Mouse (Mus musculus): Measurements from ENCODE around the gene Fam189b.

Gene Fam189b

GRCm38 (mm10) chr3:89230561-89230960 lies 47.6 kb downstream of the Fam189b start:
- no peak for DNase-seq (ENCODE audit: low read depth)

GRCm38 (mm10) chr3:89231345-89231744 lies 48.4 kb downstream of the Fam189b start:
- DNase-seq (ENCODE audit: low read depth), result no peak

GRCm38 (mm10) chr3:89231772-89232275 lies 48.9 kb downstream of the Fam189b start:
- no peak for DNase-seq (ENCODE audit: low read depth)

GRCm38 (mm10) chr3:89232614-89233013 lies 49.7 kb downstream of the Fam189b start:
- no peak for DNase-seq (ENCODE audit: low read depth)

GRCm38 (mm10) chr3:89233562-89234110 lies 50.7 kb downstream of the Fam189b start:
- DNase-seq (ENCODE audit: low read depth), result no peak

- DNase-seq (ENCODE audit: low read depth), result no peak
These were observed 53.6 kb downstream of the Fam189b start for GRCm38 (mm10) chr3:89236516-89236915.

GRCm38 (mm10) chr3:89237682-89238081 lies 54.7 kb downstream of the Fam189b start:
- DNase-seq (ENCODE audit: low read depth), result no peak

- DNase-seq (ENCODE audit: low read depth), result no peak
These were observed 55.6 kb downstream of the Fam189b start for GRCm38 (mm10) chr3:89238494-89238893.

Data from c-Kit-positive CD71-negative TER-119-negative erythroid progenitor cells, embryonic 14.5 days (primary cell).